Mouse (Mus musculus): ENCODE measurements at regions not wholly inside any gene's neighbourhood (a gene's known extent, or its start where the extent isn't known, plus 50 kb on each side); places are given as distances from the start of the nearest gene placed in this dataset.

DNA sequence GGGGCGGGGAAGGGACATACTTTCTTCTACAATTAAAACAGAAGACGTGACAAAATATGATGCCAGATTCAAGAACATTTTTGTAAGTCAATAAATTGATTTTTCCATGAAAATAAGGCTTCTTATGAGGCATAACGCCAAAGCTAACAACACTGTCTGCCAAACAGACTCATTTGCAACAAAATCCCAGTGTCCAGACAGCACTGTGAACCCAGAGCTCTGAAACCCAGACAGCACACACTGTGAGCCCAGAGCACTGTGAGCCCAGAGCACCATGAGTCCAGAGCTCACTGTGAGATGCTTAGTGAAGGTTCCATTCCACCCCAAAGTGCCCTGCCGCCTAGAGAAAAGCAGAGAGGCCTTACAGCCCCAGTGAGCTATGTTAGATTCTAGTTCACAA is 156.9 kb upstream of the Clec14a start:
- no peaks in the 10 kb centered on the region for H3K4me1 ChIP-seq
- H3K9me3 ChIP-seq, result no peaks in the 10 kb centered on the region
- H3K27ac ChIP-seq, result no peak overlapping the region
- H3K36me3 ChIP-seq (replicated peaks), result no peaks in the 10 kb centered on the region
- WGBS, result 77% methylated on average over 4 of the region's 4 CpGs
- ATAC-seq (ENCODE audit: low FRiP score), result no peak
- H3K9ac ChIP-seq, result no peak overlapping the region
- no peak overlapping the region for H3K4me2 ChIP-seq
- no peaks in the 10 kb centered on the region for H3K27me3 ChIP-seq
- H3K4me3 ChIP-seq (replicated peaks), result no peak overlapping the region

DNA sequence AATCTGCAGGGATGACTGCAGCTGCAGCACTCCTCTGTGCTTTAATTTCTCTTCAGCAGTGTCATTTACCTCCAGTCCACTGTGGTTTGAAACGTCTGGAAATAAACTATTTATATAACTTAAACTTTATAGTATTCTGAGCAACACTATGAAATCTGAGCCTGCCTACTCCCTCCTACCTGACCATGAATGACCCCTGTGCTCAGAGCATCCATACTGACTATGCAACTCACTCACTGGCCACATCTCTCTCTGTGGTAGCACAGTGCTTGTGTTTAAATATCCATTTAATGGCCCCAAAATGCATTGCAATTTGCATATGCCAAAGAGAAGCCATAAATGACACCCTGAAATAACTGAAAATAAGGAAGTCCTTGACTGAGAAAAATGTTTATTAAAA is 154.5 kb upstream of the Clec14a start:
- no peaks in the 10 kb centered on the region for H3K9me3 ChIP-seq
- no peak overlapping the region for H3K9ac ChIP-seq
- H3K4me1 ChIP-seq, result no peaks in the 10 kb centered on the region
- 50% methylated on average over 1 of the region's 1 CpGs for WGBS
- H3K27ac ChIP-seq, result no peak overlapping the region
- ATAC-seq (ENCODE audit: low FRiP score), result no peak
- H3K4me3 ChIP-seq (replicated peaks), result no peak overlapping the region
- H3K4me2 ChIP-seq, result no peak overlapping the region
- H3K27me3 ChIP-seq, result no peaks in the 10 kb centered on the region
- H3K36me3 ChIP-seq (replicated peaks), result no peaks in the 10 kb centered on the region

- H3K4me3 ChIP-seq (replicated peaks), result no peak overlapping the region
- no peak for ATAC-seq (ENCODE audit: low FRiP score)
- H3K9me3 ChIP-seq, result no peaks in the 10 kb centered on the region
- 76% methylated on average over 3 of the region's 3 CpGs for WGBS
- H3K36me3 ChIP-seq (replicated peaks), result no peaks in the 10 kb centered on the region
- no peak overlapping the region for H3K27ac ChIP-seq
- no peaks in the 10 kb centered on the region for H3K4me1 ChIP-seq
- H3K27me3 ChIP-seq, result no peaks in the 10 kb centered on the region
- H3K9ac ChIP-seq, result no peak overlapping the region
- H3K4me2 ChIP-seq, result no peak overlapping the region
These were observed 132.8 kb upstream of the Clec14a start for GRCm38 (mm10) chr12:58401904-58402303.

DNA sequence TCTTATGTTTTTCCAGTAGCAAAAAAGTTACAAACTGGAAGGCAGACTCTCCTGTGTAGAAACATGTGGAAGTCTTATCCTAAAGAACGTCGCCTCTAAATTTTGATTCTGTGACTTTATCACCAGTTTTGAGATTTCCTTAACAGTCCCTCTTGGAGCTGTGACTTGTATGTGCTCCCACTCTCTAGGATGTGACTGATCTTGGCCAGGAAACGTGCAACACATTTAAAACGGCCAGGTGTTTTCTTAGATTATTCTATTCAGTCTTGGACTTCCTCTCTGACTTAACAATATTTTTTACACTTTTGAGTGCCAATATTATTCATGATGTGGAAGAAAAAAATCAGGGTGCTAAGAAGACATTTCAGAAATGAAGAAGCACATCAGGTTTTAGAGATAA is 91.2 kb upstream of the Clec14a start:
- no peak for ATAC-seq (ENCODE audit: low FRiP score)
- H3K9ac ChIP-seq, result no peak overlapping the region
- H3K27ac ChIP-seq, result no peak overlapping the region
- 92% methylated on average over 4 of the region's 4 CpGs for WGBS
- H3K4me3 ChIP-seq (replicated peaks), result no peak overlapping the region
- H3K9me3 ChIP-seq, result no peaks in the 10 kb centered on the region
- H3K4me2 ChIP-seq, result no peak overlapping the region
- no peaks in the 10 kb centered on the region for H3K4me1 ChIP-seq
- H3K36me3 ChIP-seq (replicated peaks), result no peaks in the 10 kb centered on the region
- no peaks in the 10 kb centered on the region for H3K27me3 ChIP-seq

DNA sequence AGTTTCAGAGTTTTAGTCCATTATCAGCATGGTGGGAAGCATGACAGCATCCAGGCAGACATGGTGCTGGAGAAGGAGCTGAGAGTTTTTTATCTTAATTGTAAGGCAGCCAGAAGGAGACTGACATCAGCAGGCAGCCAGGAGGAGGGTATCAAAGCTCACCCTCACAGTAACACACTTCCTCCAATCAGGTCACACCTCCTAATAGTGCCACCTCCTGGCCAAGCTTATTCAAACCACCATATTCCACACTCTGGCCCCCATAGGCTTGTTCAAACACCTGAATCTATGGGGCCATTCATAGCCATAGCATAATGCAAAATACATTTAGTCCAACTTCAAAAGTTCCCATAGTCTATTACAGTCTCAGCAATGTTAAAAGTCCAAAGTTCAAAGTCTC is 65.1 kb upstream of the Clec14a start:
- no peaks in the 10 kb centered on the region for H3K4me1 ChIP-seq
- H3K27me3 ChIP-seq, result no peaks in the 10 kb centered on the region
- no peaks in the 10 kb centered on the region for H3K9me3 ChIP-seq
- H3K27ac ChIP-seq, result no peak overlapping the region
- ATAC-seq (ENCODE audit: low FRiP score), result no peak
- no peak overlapping the region for H3K4me3 ChIP-seq (replicated peaks)
- no peak overlapping the region for H3K9ac ChIP-seq
- H3K36me3 ChIP-seq (replicated peaks), result no peaks in the 10 kb centered on the region
- no peak overlapping the region for H3K4me2 ChIP-seq

GRCm38 (mm10) chr12:58329913-58330312 is 60.8 kb upstream of the Clec14a start:
- no peaks in the 10 kb centered on the region for H3K36me3 ChIP-seq (replicated peaks)
- WGBS, result 84% methylated on average over 2 of the region's 2 CpGs
- no peak overlapping the region for H3K27ac ChIP-seq
- H3K9ac ChIP-seq, result no peak overlapping the region
- no peaks in the 10 kb centered on the region for H3K4me1 ChIP-seq
- H3K4me2 ChIP-seq, result no peak overlapping the region
- no peaks in the 10 kb centered on the region for H3K27me3 ChIP-seq
- ATAC-seq (ENCODE audit: low FRiP score), result no peak
- no peaks in the 10 kb centered on the region for H3K9me3 ChIP-seq
- no peak overlapping the region for H3K4me3 ChIP-seq (replicated peaks)

DNA sequence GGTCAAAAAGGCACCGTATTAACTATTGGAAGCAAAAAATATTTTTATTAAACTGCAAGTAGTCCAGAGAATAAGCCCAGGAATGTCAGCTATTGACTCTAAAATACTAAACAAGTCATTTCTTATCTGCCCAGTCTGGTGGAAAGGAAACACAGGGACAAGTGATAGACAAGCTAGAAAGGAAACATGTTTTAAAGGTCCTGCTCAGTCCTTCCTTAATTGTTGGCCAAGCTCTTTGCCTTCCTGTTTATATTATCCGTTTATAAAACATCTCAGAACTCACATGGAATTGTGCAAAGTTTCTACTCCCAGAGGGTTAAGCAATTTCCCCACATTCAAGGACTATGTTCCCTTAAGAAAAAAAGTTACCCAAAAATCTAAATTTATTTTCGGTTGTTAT is 54.9 kb upstream of the Clec14a start:
- Histone ChIP-seq H3K9me3 (no peaks in the 10 kb centered on the region), H3K27me3 (no peaks in the 10 kb centered on the region), H3K36me3 (replicated peaks) (no peaks in the 10 kb centered on the region), H3K4me2 (no peak overlapping the region), H3K4me1 (no peaks in the 10 kb centered on the region), H3K27ac (no peak overlapping the region), H3K4me3 (replicated peaks) (no peak overlapping the region), H3K9ac (no peak overlapping the region)
- WGBS, result 81% methylated on average over 3 of the region's 3 CpGs
- ATAC-seq (ENCODE audit: low FRiP score), result no peak
